Mouse (Mus musculus) right cerebral cortex, postnatal 36 days (tissue): ENCODE results near the gene Akt2.
A peak's percentile ranks its signal among the peaks of the same experiment; 100 is the strongest.
"Not testable (repeated sequence)": the region's sequence is repeated elsewhere in the genome, so short reads cannot be mapped to it uniquely, and the experiment has no call there.

Experiments used
- DNase-seq, 2 experiments: peaks; one replicate each; pipeline ENCODE4 v3.0.0; 2022; ENCODE audit warnings: low spot score in 2 of 2, mixed read lengths in 1 of 2

The Akt2 gene

GRCm38 (mm10) chr7:27612940-27613339 is 21.6 kb downstream of the Akt2 start:
- no peak for DNase-seq

GRCm38 (mm10) chr7:27613751-27614499 is 22.6 kb downstream of the Akt2 start:
- DNase-seq, result no peak

- DNase-seq, result no peak
These were observed 29.7 kb downstream of the Akt2 start for GRCm38 (mm10) chr7:27621028-27621427.

- DNase-seq, result no peak
These were observed 30.9 kb downstream of the Akt2 start for GRCm38 (mm10) chr7:27622234-27622633.

- no peak for DNase-seq
These were observed 33.6 kb downstream of the Akt2 start for GRCm38 (mm10) chr7:27624967-27625366.

- no peak for DNase-seq
These were observed 36.4 kb downstream of the Akt2 start for GRCm38 (mm10) chr7:27627707-27628106.

GRCm38 (mm10) chr7:27628190-27628589 is 36.8 kb downstream of the Akt2 start:
- no peak for DNase-seq

GRCm38 (mm10) chr7:27628816-27629215 is 37.5 kb downstream of the Akt2 start:
- DNase-seq, result not testable (repeated sequence)

GRCm38 (mm10) chr7:27631439-27631838 is 40.1 kb downstream of the Akt2 start:
- no peak for DNase-seq

- no peak for DNase-seq
These were observed 41.8 kb downstream of the Akt2 start for GRCm38 (mm10) chr7:27633166-27633565.

- DNase-seq, result no peak
These were observed 43.3 kb downstream of the Akt2 start for GRCm38 (mm10) chr7:27634691-27635090.

- not testable (repeated sequence) for DNase-seq
These were observed 43.7 kb downstream of the Akt2 start for GRCm38 (mm10) chr7:27635094-27635493.

GRCm38 (mm10) chr7:27644471-27644870 is 53.1 kb downstream of the Akt2 start:
- DNase-seq, result no peak

GRCm38 (mm10) chr7:27646516-27646915 is 55.2 kb downstream of the Akt2 start:
- DNase-seq, result no peak

GRCm38 (mm10) chr7:27647281-27648002 is 56.1 kb downstream of the Akt2 start:
- DNase-seq, result no peak

GRCm38 (mm10) chr7:27649723-27650122 is 58.4 kb downstream of the Akt2 start:
- DNase-seq, result no peak

- peak; percentile 60 to 63 for DNase-seq
These were observed 59.6 kb downstream of the Akt2 start for GRCm38 (mm10) chr7:27650949-27651348.

- peak; percentile 75 to 79 for DNase-seq
These were observed 62.5 kb downstream of the Akt2 start, which contains the start of gene Ttc9b for GRCm38 (mm10) chr7:27653681-27654437. Gene Ttc9b, plus strand, starts transcription at chr7:27653915.

GRCm38 (mm10) chr7:27654607-27655276 is 63.4 kb downstream of the Akt2 start:
- DNase-seq, result peak; percentile 67 to 75

- peak in 1 of 2 experiments; percentile 76 for DNase-seq
These were observed 64.2 kb downstream of the Akt2 start for GRCm38 (mm10) chr7:27655545-27655944.

GRCm38 (mm10) chr7:27656600-27656999 is 65.2 kb downstream of the Akt2 start:
- DNase-seq, result no peak
